Mouse (Mus musculus): ENCODE data around the gene Cmtm8.

Cmtm8 gene

DNA sequence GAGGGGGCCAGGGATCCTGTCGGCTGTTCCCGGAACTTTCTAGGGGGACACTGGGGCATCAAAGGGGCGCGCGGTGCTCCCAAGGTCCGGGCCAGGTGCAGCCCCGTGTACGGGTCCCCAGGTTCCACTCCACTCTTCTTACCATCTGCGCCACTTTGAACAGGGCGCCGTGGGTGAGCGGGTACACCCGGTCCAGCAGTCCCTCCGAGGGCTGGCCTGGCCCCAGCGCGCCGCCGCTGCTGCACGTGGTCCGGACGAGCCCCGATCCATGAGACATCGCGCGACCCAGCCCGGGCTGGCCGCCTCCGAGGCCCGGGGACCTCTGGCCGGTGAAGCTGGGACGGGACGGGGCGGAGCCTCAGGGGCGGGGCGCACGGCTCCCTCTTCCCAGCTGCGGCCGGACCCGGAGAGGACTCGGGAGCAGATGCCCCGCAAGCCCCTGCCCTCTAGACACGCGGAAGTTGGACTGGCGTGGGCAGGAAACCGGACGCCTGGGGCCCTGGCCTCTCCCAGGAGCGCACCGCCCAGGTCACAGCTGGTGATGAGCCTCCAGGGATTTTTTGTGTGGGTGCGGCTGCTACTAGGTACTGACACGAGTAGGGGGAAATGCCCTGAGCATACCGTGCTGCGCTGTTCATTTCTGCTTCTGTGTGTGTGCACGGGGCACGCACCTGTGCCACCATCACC, 62.3 kb downstream of the Cmtm8 start, which contains the start of gene Cmtm7:
Gene Cmtm7 (minus strand): TSS at position 331 of the 687 bp plus-strand sequence.
- peak; percentile 86 for DNase-seq

- DNase-seq, result peak; percentile 48
These were observed 63.0 kb downstream of the Cmtm8 start for GRCm38 (mm10) chr9:114780746-114781525.

DNA sequence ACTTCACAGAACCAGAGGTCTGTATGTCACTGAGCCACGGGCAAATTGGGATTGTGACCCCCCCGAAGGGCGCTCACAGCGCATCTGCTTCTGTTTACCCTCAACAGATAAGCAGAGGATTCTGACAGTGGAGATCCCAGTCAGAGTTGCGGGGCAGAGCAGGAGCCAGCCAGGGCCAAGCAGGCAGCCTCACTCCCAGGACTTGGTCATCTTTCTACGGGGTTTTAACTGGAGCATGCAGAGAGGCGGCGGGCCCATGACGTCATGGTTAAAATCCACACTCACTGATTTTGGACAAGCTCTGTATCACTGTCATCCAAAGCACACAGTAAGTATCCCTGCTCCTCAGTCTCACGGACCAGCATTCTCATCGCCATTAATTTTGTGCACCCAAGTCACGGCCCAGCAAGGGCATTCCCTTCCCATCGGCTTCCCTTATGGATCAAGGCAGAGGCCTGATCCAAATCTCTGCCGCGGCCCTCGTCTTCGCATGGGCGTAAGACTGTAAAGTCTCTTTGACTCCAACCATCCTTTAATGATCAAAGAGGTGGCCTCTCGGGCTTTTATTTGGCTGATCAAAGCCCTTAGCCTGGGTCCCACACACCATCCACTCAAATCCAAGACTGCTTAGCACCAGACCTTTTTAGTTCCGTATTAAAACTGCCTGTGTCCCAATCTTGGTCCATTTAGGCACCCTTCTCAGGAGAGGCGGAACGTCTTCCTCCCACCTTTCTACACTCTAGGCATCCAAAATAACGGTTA, 63.8 kb downstream of the Cmtm8 start:
- DNase-seq, result no peak

DNA sequence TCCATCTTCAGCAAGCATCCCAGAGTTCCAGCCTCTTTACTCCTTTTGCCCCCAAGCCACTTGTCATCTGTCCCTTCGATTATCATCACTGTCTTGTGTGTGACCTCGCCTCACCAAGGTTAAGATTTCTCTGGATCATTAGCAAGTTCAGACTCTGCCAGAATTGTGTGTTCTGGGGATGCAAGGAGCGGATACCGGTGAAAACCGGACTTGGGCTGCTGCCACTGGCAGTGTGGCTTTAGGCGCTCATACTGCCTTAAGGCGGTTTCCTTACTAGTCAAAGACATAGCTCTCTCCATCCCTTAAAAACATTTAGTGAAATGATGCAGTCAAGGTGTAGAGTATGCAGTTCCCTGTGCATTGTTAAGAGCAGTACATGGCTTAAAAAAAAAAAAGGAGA, 65.1 kb downstream of the Cmtm8 start:
- no peak for DNase-seq

GRCm38 (mm10) chr9:114778047-114778390, 65.9 kb downstream of the Cmtm8 start:
- DNase-seq, result no peak

GRCm38 (mm10) chr9:114777178-114778046, 66.5 kb downstream of the Cmtm8 start:
- DNase-seq, result no peak

GRCm38 (mm10) chr9:114776361-114776760, 67.6 kb downstream of the Cmtm8 start:
- DNase-seq, result no peak

DNA sequence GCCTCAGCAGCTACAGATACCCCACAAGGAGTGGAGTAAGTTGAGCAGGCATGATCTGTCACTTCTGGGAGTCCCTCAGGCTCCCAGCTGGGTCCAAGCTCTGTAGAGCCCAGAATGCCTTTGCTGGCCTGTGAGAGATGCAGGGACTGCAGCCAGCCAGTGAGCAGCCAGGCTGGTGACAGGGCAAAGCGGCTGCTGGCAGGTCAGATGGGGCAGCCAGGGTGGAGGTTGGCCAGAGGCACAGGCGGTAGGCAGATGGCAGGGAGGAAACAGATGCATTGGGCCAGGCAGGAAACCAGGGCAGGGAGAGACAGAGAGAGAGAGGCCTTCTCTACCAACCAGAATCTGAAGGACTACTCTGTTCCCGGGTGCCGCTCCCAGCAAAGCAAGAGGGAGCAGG, 68.7 kb downstream of the Cmtm8 start:
- DNase-seq, result no peak

DNA sequence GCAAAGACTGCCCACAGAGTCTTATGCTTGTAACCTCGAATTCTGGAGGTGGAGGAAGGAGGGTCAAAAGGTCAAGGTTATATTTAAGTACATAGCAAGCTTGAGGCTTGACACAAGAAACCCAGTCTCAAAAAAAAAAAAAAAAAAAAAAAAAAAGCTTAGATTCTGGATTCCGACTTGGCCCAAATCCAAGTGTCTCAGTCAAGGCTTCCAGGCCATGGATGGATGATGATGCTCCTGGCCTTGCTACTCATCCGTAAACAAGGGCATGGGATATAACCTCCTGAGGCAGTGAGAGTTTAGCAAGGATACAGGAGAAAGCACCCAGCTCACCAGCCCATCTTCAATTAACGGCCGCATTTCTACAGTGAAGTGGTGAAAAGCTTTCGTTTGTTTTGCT, 69.3 kb downstream of the Cmtm8 start:
- DNase-seq, result no peak

GRCm38 (mm10) chr9:114771565-114771964, 72.4 kb downstream of the Cmtm8 start:
- DNase-seq, result no peak

GRCm38 (mm10) chr9:114770224-114770623, 73.7 kb downstream of the Cmtm8 start:
- DNase-seq, result no peak

DNA sequence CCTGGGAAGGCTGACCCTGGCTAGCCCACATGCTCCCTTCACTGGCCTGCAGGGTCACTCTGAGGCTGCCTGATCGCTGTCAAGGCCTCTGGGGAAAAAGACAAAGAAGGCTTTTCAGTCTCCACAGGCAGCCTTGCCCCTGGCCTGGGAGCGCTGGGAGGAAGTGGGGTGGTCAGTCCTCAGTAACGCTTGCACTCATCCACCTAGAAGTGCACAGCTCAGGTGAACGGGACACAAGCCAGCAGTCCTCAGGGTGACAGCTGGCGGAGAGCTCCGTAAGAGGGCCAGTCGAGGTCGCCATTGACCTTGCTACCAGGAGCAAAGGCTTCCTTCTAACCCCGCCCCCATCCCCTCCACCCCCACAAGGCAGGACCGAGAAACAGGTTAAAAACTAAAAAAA, 75.9 kb downstream of the Cmtm8 start:
- no peak for DNase-seq

DNA sequence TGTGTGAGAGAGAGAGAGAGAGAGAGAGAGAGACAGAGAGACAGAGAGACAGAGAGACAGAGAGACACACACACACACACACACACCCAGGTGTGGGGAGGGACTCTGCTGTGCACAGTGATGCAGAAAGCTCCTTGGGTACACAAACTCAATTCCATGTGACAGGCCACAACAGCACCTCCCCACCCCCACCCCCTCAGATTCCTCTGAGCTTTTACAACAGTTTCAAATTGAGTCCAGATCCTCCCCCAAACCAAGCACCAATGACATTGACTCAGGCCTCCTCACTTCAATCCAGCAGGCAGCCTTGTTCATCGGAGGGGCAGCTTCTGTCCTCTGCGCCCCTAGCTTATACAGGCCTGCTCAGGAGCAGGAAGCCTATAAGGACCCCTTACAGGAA, 76.4 kb downstream of the Cmtm8 start:
- no peak for DNase-seq

DNA sequence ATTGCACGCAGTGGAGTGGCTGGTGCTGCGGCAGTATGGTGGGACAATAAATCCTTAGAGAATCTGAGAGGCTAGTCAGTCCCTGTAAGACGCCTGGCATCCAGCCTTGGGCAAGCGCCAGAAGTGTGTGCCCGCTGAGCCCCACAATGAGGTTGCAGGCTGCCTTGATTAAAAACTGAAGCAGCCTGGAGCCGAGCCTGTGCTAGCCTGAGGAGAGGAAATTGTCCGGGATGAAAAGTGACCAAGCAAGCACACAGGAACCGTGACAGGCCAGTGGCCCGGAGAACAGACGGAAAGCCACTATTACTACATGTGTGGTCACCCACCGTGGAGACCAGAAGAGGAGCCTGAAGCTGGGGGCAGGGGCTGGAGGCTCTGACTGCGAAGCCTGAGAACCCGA, 76.9 kb downstream of the Cmtm8 start:
- no peak for DNase-seq

DNA sequence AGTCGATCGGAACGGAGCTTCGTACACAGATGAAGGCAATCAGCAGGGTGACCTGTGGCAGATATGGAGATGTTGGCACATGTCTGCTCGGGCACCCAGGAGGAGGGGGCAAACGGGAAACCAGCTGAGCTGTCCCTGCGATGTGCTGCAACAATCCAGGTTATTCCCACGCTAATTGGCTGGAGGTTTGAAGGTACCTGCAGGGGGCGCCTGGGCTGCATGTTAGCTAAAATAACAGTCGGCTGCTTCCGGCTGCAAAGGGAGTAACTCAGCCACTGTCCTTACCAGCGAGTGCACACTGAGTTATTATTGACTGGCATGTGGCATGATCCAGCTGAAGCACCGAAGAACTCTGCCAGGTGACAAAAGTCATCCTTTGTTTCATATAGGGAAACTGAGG, 80.6 kb downstream of the Cmtm8 start:
- DNase-seq, result peak; percentile 38

GRCm38 (mm10) chr9:114761848-114762247, 82.1 kb downstream of the Cmtm8 start:
- no peak for DNase-seq

- no peak for DNase-seq
These were observed 83.6 kb downstream of the Cmtm8 start for GRCm38 (mm10) chr9:114760353-114760752.

GRCm38 (mm10) chr9:114759886-114760285, 84.1 kb downstream of the Cmtm8 start:
- no peak for DNase-seq

- DNase-seq, result no peak
These were observed 85.2 kb downstream of the Cmtm8 start for GRCm38 (mm10) chr9:114758801-114759200.

DNA sequence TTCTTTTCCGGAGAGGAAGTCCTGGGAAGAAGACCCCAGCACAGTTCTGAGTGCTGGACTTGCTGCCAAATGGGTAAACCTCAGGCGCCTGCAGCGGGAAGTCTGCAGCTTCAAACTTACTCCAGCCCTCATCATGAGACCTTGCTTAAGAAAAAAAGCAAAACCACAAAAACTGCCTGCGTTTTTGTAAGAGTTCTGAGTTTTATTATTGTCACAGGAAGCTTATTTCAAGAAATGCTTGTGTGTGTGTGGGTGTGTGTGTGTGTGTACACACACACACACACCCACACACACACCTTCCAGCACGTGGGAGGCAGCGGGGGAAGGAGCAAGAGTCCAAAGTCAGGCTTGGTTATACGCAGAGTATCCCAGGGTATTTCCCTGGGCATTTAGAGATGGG, 85.7 kb downstream of the Cmtm8 start:
- no peak for DNase-seq

DNA sequence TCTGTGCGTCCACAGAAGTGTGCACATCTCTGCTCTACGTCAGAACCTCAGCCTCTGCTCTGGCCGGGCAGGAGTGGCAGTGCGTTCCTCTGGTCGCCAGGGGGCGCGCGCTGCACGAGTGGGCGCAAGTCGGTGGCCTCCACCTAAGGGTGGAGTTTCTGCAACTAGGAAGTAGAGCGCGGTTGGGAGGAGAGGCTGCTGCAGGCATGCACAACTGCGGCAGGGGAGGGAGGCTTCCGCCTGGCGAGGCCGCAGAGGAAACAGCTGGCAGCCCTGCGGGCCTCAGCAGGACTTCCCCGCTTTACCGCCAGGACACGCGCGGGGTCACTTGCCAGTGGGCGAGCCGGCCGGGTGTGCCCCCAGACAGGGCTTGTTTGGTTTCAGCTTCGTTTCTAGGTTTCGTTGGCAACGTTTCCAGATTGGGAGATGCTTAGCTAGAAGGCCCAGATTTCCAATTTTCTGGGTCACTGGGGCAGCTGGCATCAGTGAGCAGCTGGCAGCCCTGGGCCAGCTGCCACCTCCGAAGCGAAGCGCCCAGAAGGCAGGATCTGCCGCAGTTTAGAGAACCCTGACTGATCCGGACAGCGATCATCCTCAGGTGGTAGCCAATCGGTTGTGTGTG, 91.0 kb downstream of the Cmtm8 start:
- DNase-seq, result peak; percentile 93

DNA sequence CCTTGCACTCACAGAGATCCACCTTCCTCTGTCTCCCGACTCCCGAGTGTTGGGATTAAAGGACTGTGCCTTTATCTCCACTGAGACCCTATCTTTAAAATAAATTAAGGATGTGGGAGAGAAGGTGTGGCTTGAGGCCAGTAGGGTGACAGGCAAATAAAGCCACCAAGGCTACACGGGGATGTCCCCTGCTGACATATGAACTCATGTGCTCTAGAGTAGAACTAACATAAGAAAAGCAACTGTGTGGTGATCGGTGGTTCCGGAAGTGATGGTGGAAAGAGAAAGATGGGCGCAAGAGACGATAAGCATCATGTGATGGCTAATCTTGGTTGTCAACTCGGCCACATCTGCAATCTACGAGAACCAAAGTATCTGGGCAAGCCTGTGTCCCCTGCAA, 91.6 kb downstream of the Cmtm8 start:
- no peak for DNase-seq

All from kidney, adult 18-20 months (tissue).